Mouse (Mus musculus) layer of hippocampus, postnatal 10 days (tissue): Measurements from ENCODE around the gene Vash2. TPM values are rescaled to one million over a fixed set of nuclear protein-coding genes. Genes with fewer than 3 reads are reported as not detected.
A peak's percentile ranks its signal among the peaks of the same experiment; 100 is the strongest.

Experiments used
- DNase-seq, 2 experiments: peaks; one replicate each; pipeline ENCODE4 v3.0.0; 2021; ENCODE audit warnings: low spot score in 2 of 2
- total RNA-seq, 2 experiments: library from RNA; stranded (reverse); gene quantifications; 2 replicates each; pipeline ENCODE4 v1.2.3; 2021

The Vash2 gene
- total RNA-seq, 2 experiments from 2014 or later: 14.9 to 15.2 TPM

- peak in 1 of 2 experiments; percentile 18 for DNase-seq
Measured at GRCm38 (mm10) chr1:190976887-190977573, 2.1 kb downstream of the Vash2 start.

- no peak for DNase-seq
Measured at GRCm38 (mm10) chr1:190974833-190975232, 4.3 kb downstream of the Vash2 start.

- no peak for DNase-seq
Measured at GRCm38 (mm10) chr1:190974191-190974590, 4.9 kb downstream of the Vash2 start.

- no peak for DNase-seq
Measured at GRCm38 (mm10) chr1:190972612-190973192, 6.4 kb downstream of the Vash2 start.

GRCm38 (mm10) chr1:190971708-190972610 lies 7.1 kb downstream of the Vash2 start:
- peak in 1 of 2 experiments; percentile 31 for DNase-seq

- DNase-seq: no peak
Measured at GRCm38 (mm10) chr1:190968010-190968409, 11.1 kb downstream of the Vash2 start.

- DNase-seq: no peak
Measured at GRCm38 (mm10) chr1:190964992-190965780, 13.9 kb downstream of the Vash2 start.

- no peak for DNase-seq
Measured at GRCm38 (mm10) chr1:190962760-190963159, 16.3 kb downstream of the Vash2 start.

GRCm38 (mm10) chr1:190958821-190959220 lies 20.3 kb downstream of the Vash2 start:
- no peak for DNase-seq

GRCm38 (mm10) chr1:190953009-190953408 lies 26.1 kb downstream of the Vash2 start:
- DNase-seq: no peak

- no peak for DNase-seq
Measured at GRCm38 (mm10) chr1:190951014-190951413, 28.1 kb downstream of the Vash2 start.

GRCm38 (mm10) chr1:190948846-190949245 lies 30.2 kb downstream of the Vash2 start:
- DNase-seq: no peak

GRCm38 (mm10) chr1:190948439-190948838 lies 30.7 kb downstream of the Vash2 start:
- DNase-seq: no peak

GRCm38 (mm10) chr1:190947986-190948385 lies 31.1 kb downstream of the Vash2 start:
- no peak for DNase-seq

- DNase-seq: peak; percentile 84 to 87
Measured at GRCm38 (mm10) chr1:190944109-190944760, 34.9 kb downstream of the Vash2 start.

GRCm38 (mm10) chr1:190939803-190940202 lies 39.3 kb downstream of the Vash2 start:
- DNase-seq: no peak

GRCm38 (mm10) chr1:190930181-190930580 lies 48.9 kb downstream of the Vash2 start:
- DNase-seq: no peak

GRCm38 (mm10) chr1:190929010-190929695 lies 49.9 kb downstream of the Vash2 start:
- DNase-seq: peak in 1 of 2 experiments; percentile 47

- DNase-seq: peak; percentile 93 to 96
Measured at GRCm38 (mm10) chr1:190928370-190929009, 50.6 kb downstream of the Vash2 start.
